Mouse (Mus musculus) B cell, adult 62 days (primary cell): Measurements from ENCODE around the gene Hps5. TPM values are rescaled to one million over a fixed set of nuclear protein-coding genes. Genes with fewer than 3 reads are reported as not detected.

Experiments
- total RNA-seq: library from RNA; stranded (reverse); gene quantifications from 4 replicates; pipeline ENCODE4 v1.2.4, GENCODE M21; 2023

The Hps5 gene
- total RNA-seq, result 57.9 to 68.5 TPM (median 62.8 TPM) in 4 replicates

DNA sequence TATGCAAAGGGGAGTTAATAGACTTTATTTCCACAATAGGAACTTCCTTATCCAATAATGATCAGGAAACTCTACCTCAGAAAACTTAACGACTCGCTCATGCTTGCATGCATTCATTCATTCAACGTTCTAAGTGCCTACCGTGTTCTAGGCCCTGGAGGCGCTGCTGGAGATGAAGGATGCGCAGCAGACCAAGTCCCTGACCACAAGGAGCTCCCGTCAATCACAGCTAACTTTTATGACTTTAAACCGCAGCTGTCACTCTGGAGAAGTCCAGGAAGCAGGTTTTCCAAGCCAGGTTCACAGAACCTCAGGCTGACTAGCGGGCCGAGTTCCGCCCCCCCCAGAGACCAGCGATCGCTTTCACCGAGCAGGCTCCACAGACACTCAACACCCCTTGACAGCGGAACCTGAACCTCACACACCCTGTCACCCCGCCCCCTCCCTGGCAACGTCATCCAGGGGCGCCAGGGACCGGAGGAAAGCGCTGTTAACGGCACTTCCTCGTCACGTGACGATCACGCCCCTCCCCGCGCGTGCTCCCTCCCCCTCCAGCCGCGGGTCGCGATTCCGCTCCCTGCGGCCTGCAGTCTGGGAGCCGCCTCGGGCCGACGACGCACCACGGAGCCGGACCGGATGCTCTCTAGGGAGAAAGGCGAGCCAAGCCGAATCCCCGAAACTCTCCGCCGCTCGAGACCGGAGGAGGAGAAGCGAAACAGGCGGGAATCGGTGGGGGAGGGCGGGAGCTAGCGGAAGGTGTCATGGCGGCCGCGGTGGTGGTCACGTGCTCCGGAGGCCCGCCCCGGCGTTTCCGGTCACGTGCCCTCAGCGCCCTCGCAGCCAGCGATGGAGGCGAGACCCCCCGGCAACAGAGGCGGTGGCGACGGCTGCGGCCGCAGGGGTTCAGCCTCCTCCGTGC, at the start of gene Hps5, which contains the start of gene Gtf2h1:
Gene Hps5 (minus strand): TSS at position 778 of the 919 bp plus-strand sequence.
Gene Gtf2h1 (plus strand): TSS at position 817 of the 919 bp plus-strand sequence.

DNA sequence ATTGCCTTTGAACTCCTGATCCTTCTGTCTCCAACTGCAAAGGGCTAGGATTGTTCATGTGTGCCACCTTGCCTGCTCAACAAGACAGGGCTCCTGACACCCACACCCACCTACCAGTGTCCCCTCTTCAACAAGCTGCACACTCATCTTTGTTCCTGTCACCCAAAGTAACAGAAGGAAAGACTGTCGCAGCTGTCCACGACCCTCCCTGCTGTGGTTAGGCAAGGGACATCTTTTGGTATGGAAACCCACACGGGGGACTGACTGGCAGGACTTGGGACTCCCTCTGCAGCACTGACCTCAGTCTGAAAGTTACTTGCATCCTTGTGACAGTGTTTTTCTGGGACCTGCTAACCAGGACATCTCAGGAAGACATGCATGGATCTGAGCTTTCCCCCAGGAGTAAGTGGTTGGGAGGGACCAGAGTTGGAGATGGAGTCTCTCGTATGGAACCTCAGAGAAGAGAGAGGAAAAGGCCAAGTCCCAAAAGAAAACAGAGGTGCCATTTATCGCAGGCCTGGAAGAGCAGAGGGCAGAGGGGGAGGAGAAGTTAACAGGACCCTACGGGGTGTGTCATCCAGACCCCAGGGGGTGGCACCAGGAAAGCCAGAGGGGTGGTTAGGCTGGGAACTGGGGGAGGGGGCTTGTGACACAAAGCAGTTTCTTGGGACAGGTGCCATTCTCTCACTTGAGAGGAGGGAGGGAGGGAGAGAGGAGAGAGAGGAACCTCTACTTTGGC, 45.1 kb upstream of the Hps5 start, which contains the start of gene Ldha:
Gene Ldha (plus strand): TSS at position 689 of the 739 bp plus-strand sequence.

DNA sequence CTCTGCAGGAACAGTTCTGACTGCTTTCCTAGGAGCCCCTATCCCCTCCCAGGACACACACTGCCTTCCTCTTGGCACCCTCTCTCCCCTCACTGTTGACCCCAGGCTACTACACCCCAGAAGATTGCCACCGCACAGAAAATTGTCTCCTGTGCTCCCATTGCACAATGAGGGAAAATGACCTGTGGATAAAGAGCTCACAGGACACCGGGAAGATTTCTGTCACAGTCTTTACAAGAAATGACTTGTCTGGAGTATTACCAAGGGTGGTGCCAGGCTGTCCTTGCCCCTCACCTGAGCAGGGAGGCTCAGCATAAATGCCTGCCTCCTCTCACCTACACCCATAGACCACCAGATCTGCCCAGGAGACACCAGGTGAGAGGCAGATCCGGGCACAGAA, 44.4 kb downstream of the Hps5 start, which contains the start of gene Saa2:
Gene Saa2 (plus strand): TSS at position 301 of the 400 bp plus-strand sequence.

DNA sequence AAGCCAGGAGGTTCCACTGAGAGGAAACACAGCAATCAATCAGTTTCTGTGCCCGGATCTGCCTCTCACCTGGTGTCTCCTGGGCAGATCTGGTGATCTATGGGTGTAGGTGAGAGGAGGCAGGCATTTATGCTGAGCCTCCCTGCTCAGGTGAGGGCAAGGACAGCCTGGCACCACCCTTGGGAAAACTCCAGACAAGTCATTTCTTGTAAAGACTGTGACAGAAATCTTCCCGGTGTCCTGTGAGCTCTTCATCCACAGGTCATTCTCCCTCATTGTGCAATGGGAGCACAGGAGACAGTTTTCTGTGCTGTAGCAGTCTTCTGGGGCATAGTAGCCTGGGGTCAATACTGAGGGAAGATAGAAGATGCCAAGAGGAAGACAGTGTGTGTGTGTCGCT, 53.0 kb downstream of the Hps5 start, which contains the start of gene Saa1:
Gene Saa1 (minus strand): TSS at position 101 of the 400 bp plus-strand sequence.

DNA sequence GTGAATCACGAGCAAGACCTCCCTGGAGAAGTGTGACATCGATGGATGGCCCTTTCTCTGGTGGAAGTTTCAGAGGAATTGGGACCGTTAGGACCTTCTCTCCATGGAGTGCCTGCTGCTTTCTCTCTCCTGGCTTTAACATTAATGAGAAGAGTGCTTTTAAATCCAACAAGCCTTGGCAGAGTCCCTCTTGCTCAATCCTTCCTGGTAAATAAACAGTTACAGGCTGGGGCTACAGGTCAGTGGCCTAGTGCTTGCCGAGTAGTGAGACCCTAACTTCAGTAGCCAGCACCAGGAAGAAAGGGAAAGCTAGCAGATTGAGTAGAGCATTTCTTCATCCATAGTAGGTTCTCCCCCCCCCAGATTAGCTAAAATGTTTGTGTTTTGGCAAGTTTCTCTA, 63.4 kb downstream of the Hps5 start, which contains the start of gene Saa4:
Gene Saa4 (minus strand): TSS at position 146 of the 400 bp plus-strand sequence.

DNA sequence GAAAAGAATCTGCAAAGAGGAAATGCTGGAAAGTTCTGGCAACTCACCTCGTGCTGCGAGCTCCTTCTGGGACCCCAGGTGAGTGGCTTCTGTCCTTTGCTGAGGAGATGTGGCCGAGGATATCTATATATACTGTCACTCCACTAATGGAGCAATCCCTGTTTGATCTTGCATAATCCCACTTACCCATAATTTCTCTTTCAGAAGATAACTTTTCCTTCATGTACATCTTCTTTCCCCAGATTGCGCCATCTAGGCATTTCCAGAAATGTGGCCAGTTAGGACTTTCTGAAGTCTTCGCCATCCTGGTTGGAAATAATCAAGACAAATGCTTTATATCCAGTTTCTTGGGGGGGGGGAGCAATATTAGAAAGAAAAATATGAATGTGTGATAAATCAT, 80.3 kb downstream of the Hps5 start, which contains the start of gene Saa3:
Gene Saa3 (minus strand): TSS at position 101 of the 400 bp plus-strand sequence.

Other genes with a start within 250 kb of the Hps5 start
- 25.4 to 29.7 TPM (median 27.2 TPM) in 4 replicates for gene Sergef, start 156.3 kb downstream of the Hps5 start, total RNA-seq
- not detected in 4 replicates for gene Tph1, start 123.5 kb downstream of the Hps5 start, total RNA-seq
- gene Saal1, start 85.4 kb downstream of the Hps5 start, total RNA-seq, result 13.7 to 17.4 TPM (median 15.1 TPM) in 4 replicates
- 0.26 to 2.0 TPM in 2 of 4 replicates, not detected in the others for gene Saa3, start 80.4 kb downstream of the Hps5 start, total RNA-seq
- not detected in 4 replicates for gene Saa4, start 63.5 kb downstream of the Hps5 start, total RNA-seq
- not detected in 4 replicates for gene Saa1, start 53.1 kb downstream of the Hps5 start, total RNA-seq
- gene Saa2, start 44.3 kb downstream of the Hps5 start, total RNA-seq, result not detected in 4 replicates
- 55.6 to 71.2 TPM (median 62.9 TPM) in 4 replicates for gene Gtf2h1, start within 50 bp of the Hps5 start, total RNA-seq
- gene Ldha, start 45.4 kb upstream of the Hps5 start, total RNA-seq, result 151 to 165 TPM (median 159 TPM) in 4 replicates
- not detected in 4 replicates for gene Ldhc, start 65.1 kb upstream of the Hps5 start, total RNA-seq
- gene Tsg101, start 123.9 kb upstream of the Hps5 start, total RNA-seq, result 54.4 to 67.3 TPM (median 57.4 TPM) in 4 replicates
- gene Uevld, start 162.5 kb upstream of the Hps5 start, total RNA-seq, result 4.9 to 8.7 TPM (median 6.4 TPM) in 4 replicates
- not detected in 4 replicates for gene Gm9999, start 187.5 kb upstream of the Hps5 start, total RNA-seq
- 97.0 to 105 TPM (median 100 TPM) in 4 replicates for gene Spty2d1, start 212.3 kb upstream of the Hps5 start, total RNA-seq